Mouse (Mus musculus) heart, embryonic 12.5 days (tissue): ENCODE measurements around the gene Slc4a1ap. TPM values are rescaled to one million over a fixed set of nuclear protein-coding genes. Genes with fewer than 3 reads are reported as not detected.

ENCODE experiments used
- ATAC-seq: fragments of 200-750 bp; cut with Nextera tagmentation; 2 replicates; pipeline ENCODE4 v1.8.0; 2017; ENCODE audit warnings: moderate TSS enrichment, moderate library complexity; ENCODE audit not compliant: insufficient number of reproducible peaks, low FRiP score
- H3K27ac ChIP-seq: fragments of 300-500 bp; sonication (generic); 2 replicates; pipeline ENCODE4 v1.5.1; 2016; ENCODE audit warnings: mild to moderate bottlenecking, moderate library complexity; ENCODE audit not compliant: poor library complexity, severe bottlenecking
- H3K27me3 ChIP-seq: fragments of 300-500 bp; sonication (generic); replicated peaks from 2 replicates; pipeline ENCODE4 v1.6.1; 2016; ENCODE audit warnings: mild to moderate bottlenecking, moderate library complexity
- H3K36me3 ChIP-seq: fragments of 300-500 bp; sonication (generic); 2 replicates; pipeline ENCODE4 v1.6.1; 2016; ENCODE audit warnings: mild to moderate bottlenecking, moderate library complexity
- H3K4me1 ChIP-seq: fragments of 300-500 bp; sonication (generic); replicated peaks from 2 replicates; pipeline ENCODE4 v1.6.1; 2016; ENCODE audit warnings: mild to moderate bottlenecking
- H3K4me2 ChIP-seq: fragments of 300-500 bp; sonication (generic); 2 replicates; pipeline ENCODE4 v1.6.1; 2016; ENCODE audit warnings: mild to moderate bottlenecking, moderate library complexity
- H3K4me3 ChIP-seq: fragments of 300-500 bp; sonication (generic); 2 replicates; pipeline ENCODE4 v1.5.1; 2016; ENCODE audit warnings: mild to moderate bottlenecking
- H3K9ac ChIP-seq: fragments of 300-500 bp; sonication (generic); 2 replicates; pipeline ENCODE4 v1.6.1; 2016; ENCODE audit warnings: mild to moderate bottlenecking, moderate library complexity
- H3K9me3 ChIP-seq: fragments of 300-500 bp; sonication (generic); replicated peaks from 2 replicates; pipeline ENCODE4 v1.6.1; 2016; ENCODE audit warnings: mild to moderate bottlenecking, moderate library complexity
- WGBS: fragments of 180-500 bp; shearing (Covaris S2); methylation state at CpG from one replicate; pipeline ENCODE4 v1.1.7; 2016; 5-methylcytosine and 5-hydroxymethylcytosine counted together
- polyA plus RNA-seq: library from polyadenylated mRNA; unstranded; fragments of >200 nt; fragmentation: Nextera tagmentation; extraction: Ambion mirVana; gene quantifications from 2 replicates; pipeline ENCODE4 v1.2.1, GENCODE M21; 2016

Slc4a1ap gene
- polyA plus RNA-seq, result 24.3 and 24.8 TPM in 2 replicates

DNA sequence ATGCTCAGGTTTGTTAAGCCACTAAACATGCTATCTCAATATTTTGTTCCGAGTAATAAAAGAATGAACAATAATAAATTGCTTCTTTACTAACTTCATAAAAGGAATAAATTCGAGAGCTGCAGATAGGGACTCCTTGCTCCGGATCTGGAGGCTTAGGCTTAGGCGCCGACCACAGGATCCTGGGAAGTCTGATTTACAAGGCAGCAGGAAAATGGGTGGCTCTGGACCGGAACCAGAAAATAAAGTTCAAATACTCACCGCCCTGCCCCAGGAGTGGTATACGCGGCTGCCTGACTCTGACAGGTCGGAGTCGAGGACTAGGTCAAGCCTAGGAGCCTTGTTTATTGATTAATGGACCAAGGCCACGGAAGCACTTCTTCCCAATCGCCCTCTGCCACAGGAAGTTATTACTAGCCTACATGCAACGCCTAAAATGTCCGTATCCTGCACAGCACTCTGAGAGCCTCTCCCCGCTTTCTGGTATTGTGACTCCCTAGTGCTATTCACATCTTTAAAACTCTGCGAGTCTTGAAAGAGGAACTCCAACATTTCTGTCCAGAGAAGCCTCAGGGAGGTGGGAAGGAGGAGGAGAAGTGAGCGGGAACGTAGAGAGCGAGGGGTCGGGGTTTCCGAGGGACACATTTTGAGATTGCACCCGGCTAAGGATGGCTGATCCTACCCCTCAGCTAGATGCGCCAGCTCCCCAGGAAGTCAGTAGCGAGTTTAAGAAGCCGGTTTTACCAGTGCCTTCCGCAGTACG is at the start of gene Slc4a1ap:
Slc4a1ap (plus strand) TSS at position 642 of the 763 bp plus-strand sequence.
- Histone ChIP-seq H3K9me3 (no peaks in the 10 kb centered on the region), H3K4me2 (peak within 1 kb of the TSS; percentile 98), H3K4me3 (peak within 1 kb of the TSS; percentile 82), H3K36me3 (peaks cover 39% of the 10 kb centered on the region), H3K27me3 (no peaks in the 10 kb centered on the region), H3K9ac (peak within 1 kb of the TSS; percentile 84), H3K27ac (peak within 1 kb of the TSS; percentile 55; the same call in 1 of the 2 replicates), H3K4me1 (peaks cover 15% of the 10 kb centered on the region)
- under 1% methylated on average over 28 of the region's 28 CpGs for WGBS
- peak; percentile 81 for ATAC-seq

DNA sequence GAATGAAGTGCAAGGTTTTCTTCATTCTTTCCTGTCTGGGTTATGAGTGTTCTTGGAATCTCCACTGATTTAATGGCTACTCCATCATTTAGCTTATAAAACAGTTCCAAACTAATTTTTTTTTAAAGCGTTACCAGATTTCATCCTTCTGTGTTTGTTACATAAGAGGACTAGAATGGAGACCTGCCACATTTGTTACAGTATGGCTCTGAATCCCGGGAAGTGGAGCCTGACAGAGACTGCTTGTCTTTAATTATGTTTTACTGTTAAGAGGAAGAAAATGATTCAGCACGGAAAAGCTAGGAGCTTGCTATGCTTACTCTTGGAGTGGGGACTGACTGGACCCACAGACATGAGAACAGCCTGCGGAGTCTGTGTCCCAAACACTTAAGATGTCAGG is 46.3 kb upstream of the Slc4a1ap start:
- H3K9ac ChIP-seq, result no peak overlapping the region
- H3K27me3 ChIP-seq, result no peaks in the 10 kb centered on the region
- no peaks in the 10 kb centered on the region for H3K4me1 ChIP-seq
- H3K27ac ChIP-seq, result no peak overlapping the region
- H3K4me2 ChIP-seq, result no peak overlapping the region
- WGBS, result 88% methylated on average over 4 of the region's 4 CpGs
- ATAC-seq, result no peak
- H3K36me3 ChIP-seq, result peaks cover 75% of the 10 kb centered on the region
- H3K4me3 ChIP-seq, result no peak overlapping the region
- H3K9me3 ChIP-seq, result no peaks in the 10 kb centered on the region

DNA sequence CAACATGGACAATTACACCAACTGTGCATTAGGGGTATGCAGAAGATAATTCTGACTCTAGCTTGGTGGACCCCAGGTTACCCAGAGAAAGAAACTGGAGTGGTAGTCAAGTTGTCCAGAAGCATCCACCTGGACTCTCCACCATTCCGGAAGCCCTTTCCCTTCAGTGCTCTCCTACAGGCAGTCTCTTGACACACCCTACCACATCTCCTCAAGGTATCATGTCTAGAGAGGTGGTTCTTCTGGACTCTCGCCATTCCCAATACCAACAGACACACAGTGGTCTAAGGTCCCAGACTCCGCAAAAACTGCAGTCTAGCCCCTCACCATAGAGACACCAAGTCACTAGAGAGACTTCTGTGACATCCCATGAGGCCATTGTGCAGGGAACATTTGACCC is 41.4 kb upstream of the Slc4a1ap start, which contains the start of gene 4930548H24Rik:
4930548H24Rik (plus strand) TSS at position 301 of the 400 bp plus-strand sequence.
- H3K4me3 ChIP-seq, result no peak within 1 kb of the TSS
- 90% methylated on average over 3 of the region's 3 CpGs for WGBS
- ATAC-seq, result no peak

DNA sequence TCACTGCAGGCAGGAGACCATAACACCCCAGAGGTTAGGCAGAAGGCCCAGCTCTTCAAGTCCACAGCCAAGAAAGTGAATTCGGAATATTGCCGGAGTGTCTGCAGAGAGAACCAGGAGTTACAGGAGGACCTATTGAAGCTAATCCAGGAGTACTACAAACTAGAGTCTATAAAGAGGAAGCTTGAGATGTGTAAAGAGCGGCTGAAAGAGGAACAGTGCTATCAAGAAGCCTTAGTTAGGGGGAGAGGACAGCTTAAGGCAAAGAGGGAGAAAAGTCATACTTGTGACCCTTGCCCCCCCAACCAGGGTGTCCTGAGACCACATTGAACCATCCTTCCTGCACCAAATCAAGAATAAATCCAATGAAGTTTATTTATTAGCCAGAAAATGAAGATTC is 38.9 kb upstream of the Slc4a1ap start:
- ATAC-seq, result no peak
- Histone ChIP-seq H3K9ac (no peak overlapping the region), H3K4me1 (no peaks in the 10 kb centered on the region), H3K9me3 (peaks cover 4% of the 10 kb centered on the region; the same call in 1 of the 2 replicates), H3K36me3 (peaks cover 9% of the 10 kb centered on the region; the same call in 1 of the 2 replicates), H3K4me2 (no peak overlapping the region), H3K4me3 (no peak overlapping the region), H3K27ac (no peak overlapping the region), H3K27me3 (no peaks in the 10 kb centered on the region)
- 93% methylated on average over 3 of the region's 3 CpGs for WGBS

More for the DNA sequence above, 41.4 kb upstream of the Slc4a1ap start, which contains the start of gene 4930548H24Rik:
- no peaks in the 10 kb centered on the region for H3K4me1 ChIP-seq
- no peak within 1 kb of the TSS for H3K4me2 ChIP-seq
- no peak within 1 kb of the TSS for H3K27ac ChIP-seq
- peaks cover 30% of the 10 kb centered on the region for H3K36me3 ChIP-seq
- H3K9ac ChIP-seq, result no peak within 1 kb of the TSS
- H3K9me3 ChIP-seq, result no peaks in the 10 kb centered on the region
- H3K27me3 ChIP-seq, result no peaks in the 10 kb centered on the region

DNA sequence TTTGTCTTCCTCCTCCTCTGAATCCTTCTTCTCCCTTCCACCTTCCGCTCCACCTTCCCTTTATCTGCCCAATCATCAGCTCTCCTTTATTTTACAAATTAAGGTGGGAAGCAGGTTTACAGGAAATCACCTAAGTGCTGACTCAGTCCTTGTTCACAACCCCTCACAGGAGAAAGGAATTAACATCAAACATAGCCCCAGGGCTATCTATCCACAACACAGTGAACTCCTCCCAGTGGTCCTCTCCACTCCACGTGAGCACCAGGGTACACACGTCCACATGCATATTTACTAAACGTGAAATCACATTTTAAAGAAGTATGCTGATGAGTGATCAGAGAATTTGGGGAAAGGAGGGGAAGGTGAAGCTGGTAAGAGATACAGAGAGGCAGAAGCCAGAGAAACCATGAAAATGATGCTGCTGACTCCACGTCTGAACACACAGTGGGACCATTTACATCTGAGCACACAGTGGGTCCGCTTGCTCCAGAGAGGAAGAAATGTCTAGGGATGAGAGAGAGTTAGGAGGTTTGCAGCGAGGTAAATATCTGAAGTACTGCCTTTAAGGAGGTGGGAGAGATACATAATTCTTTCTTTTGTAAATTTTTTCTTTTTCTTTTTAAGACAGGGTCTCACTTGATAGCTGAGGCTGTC is 37.6 kb upstream of the Slc4a1ap start:
- no peak for ATAC-seq
- no peak overlapping the region for H3K9ac ChIP-seq
- peaks cover 4% of the 10 kb centered on the region; the same call in 1 of the 2 replicates for H3K36me3 ChIP-seq
- 60% methylated on average over 7 of the region's 7 CpGs for WGBS
- H3K27me3 ChIP-seq, result no peaks in the 10 kb centered on the region
- no peak overlapping the region for H3K27ac ChIP-seq
- H3K4me3 ChIP-seq, result no peak overlapping the region
- H3K4me1 ChIP-seq, result no peaks in the 10 kb centered on the region
- H3K4me2 ChIP-seq, result no peak overlapping the region
- H3K9me3 ChIP-seq, result peaks cover 4% of the 10 kb centered on the region; the same call in 1 of the 2 replicates

DNA sequence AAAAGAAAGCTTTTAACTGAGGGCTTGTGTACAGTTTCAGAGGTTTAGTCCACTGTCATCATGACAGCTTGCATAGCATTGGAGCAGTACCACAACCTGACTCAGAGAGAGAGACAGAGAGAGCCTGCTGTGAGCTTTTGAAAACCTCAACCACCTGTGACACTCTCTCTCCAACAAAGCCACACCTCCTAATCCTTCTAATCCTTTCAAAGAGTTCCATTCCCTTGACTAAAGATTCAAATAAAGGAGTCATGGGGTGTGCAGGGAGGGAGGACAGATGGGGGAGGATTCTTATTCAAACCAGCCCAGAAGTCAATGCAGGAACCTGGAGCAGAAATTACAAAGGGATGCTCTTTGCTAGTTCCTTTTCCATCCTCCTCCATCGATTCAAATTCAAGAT is 34.8 kb upstream of the Slc4a1ap start:
- no peak overlapping the region for H3K4me3 ChIP-seq
- peaks cover 10% of the 10 kb centered on the region for H3K4me1 ChIP-seq
- peaks cover 11% of the 10 kb centered on the region for H3K36me3 ChIP-seq
- no peak overlapping the region for H3K9ac ChIP-seq
- H3K27ac ChIP-seq, result no peak overlapping the region
- peaks cover 4% of the 10 kb centered on the region; the same call in 1 of the 2 replicates for H3K9me3 ChIP-seq
- no peaks in the 10 kb centered on the region for H3K27me3 ChIP-seq
- no peak for ATAC-seq
- H3K4me2 ChIP-seq, result no peak overlapping the region
- 61% methylated on average over 1 of the region's 1 CpGs for WGBS

DNA sequence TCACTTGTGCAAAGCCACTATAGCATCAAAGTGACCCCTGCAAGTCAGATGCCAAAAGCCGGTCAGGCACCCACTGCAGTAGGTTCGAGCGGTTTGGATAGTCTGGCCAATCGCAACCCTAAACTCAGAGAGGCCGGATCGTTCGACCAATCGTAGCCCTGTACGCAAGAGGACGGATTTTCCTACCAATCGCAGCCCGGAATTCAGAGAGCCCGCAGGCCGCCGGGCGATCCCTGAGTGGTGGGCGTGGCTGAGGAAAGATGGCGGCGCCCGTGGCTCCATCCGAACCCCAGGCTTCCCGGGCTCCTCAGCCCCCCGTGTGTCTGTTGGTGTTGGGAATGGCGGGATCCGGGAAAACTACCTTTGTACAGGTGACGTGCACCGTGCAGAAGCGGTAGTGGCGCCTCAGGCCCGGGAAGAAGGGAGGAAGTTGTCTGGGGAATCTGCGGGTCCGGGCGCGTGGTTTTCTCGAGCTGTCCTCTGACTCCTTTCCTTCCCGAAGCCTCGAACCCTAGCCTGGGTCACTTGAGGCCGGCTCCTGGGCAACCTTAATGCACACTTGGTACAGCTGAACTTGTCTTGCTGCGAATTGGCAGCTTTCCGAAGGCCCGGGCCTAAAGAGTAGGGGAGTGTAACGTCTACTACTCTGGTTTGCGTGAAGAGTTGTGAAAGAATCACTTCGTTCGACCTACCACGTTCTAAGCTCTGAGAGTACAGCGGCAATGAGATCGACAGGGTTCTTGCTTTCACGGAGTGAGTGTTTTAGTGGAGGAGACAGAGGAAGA is 32.1 kb upstream of the Slc4a1ap start, which contains the start of gene Gpn1:
Gpn1 (plus strand) TSS at position 229 of the 785 bp plus-strand sequence.
- Histone ChIP-seq H3K27me3 (no peaks in the 10 kb centered on the region), H3K36me3 (peaks cover 33% of the 10 kb centered on the region), H3K4me1 (peaks cover 10% of the 10 kb centered on the region), H3K4me2 (peak within 1 kb of the TSS; percentile 88), H3K27ac (no peak within 1 kb of the TSS), H3K4me3 (peak within 1 kb of the TSS; percentile 82), H3K9ac (peak within 1 kb of the TSS; percentile 86), H3K9me3 (peaks cover 4% of the 10 kb centered on the region; the same call in 1 of the 2 replicates)
- WGBS, result under 1% methylated on average over 49 of the region's 49 CpGs
- peak; percentile 98 for ATAC-seq

DNA sequence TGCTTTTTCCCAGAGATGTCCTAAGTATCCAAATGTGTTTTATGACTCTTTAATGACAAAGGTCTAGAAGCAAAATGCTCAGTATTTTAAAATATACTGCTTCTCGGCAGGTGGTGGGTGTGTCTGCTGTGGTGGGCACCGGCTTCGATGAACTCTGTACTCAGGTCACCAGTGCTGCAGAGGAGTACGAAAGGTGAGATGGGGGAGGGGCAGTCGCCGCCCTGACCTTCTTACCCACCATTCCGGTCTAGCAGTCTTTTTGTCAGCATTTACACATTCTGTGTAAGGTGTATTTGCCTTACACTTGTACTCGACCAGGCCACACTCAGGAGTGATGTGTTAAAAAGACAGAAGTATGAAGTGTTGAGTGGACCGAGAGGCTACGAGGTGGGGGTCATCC is 22.0 kb upstream of the Slc4a1ap start:
- no peak overlapping the region for H3K9ac ChIP-seq
- H3K9me3 ChIP-seq, result no peaks in the 10 kb centered on the region
- no peak for ATAC-seq
- H3K4me1 ChIP-seq, result peaks cover 7% of the 10 kb centered on the region
- no peaks in the 10 kb centered on the region for H3K27me3 ChIP-seq
- no peak overlapping the region for H3K4me3 ChIP-seq
- no peak overlapping the region for H3K27ac ChIP-seq
- H3K36me3 ChIP-seq, result peaks cover 82% of the 10 kb centered on the region
- H3K4me2 ChIP-seq, result no peak overlapping the region
- WGBS, result 89% methylated on average over 10 of the region's 10 CpGs

DNA sequence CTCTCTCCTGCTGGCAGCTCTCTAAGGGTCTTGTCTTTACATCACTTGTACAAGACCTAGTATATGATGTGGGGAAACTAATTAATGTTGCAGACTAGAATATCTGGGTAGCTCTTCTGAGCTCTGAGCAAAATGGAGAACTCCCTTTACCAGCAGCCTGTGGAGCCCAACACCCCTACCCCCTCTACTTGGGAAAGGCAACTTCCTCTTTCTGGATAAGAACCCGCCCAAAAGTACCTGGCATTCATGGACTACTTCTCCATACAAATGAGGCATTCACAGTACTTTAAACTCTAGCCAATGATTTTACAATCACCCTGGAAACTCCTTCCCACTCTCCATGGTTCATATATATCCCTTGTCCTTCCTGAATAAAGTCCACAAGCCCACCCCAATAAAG is 14.3 kb upstream of the Slc4a1ap start:
- H3K36me3 ChIP-seq, result peaks cover 92% of the 10 kb centered on the region
- ATAC-seq, result no peak
- no peaks in the 10 kb centered on the region for H3K9me3 ChIP-seq
- H3K9ac ChIP-seq, result no peak overlapping the region
- H3K4me2 ChIP-seq, result no peak overlapping the region
- no peak overlapping the region for H3K4me3 ChIP-seq
- no peaks in the 10 kb centered on the region for H3K4me1 ChIP-seq
- no peaks in the 10 kb centered on the region for H3K27me3 ChIP-seq
- H3K27ac ChIP-seq, result no peak overlapping the region
- WGBS, result 69% methylated on average over 1 of the region's 1 CpGs

DNA sequence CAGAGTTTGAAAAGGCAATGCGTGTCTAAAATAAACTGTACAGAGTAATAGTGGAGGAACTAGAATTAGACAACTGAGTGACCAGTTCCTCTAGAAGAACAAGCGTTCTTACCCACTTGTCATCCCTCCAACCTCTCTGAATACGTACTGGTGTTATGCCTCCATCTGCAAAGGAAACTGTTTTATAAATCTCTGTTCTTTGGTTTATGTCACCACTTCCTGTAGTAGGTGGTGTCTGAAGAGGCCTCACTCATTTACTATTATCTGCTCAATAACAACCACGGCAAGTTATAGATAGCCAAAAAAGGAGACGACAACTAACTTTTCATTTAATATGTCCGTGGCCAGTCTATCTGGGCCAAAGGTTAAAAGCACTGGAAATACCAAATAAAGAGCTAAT is 6.2 kb upstream of the Slc4a1ap start:
- no peak overlapping the region for H3K4me3 ChIP-seq
- H3K9me3 ChIP-seq, result no peaks in the 10 kb centered on the region
- H3K36me3 ChIP-seq, result peaks cover 71% of the 10 kb centered on the region
- WGBS, result 86% methylated on average over 6 of the region's 6 CpGs
- H3K4me1 ChIP-seq, result peaks cover 2% of the 10 kb centered on the region
- no peak for ATAC-seq
- H3K27me3 ChIP-seq, result no peaks in the 10 kb centered on the region
- H3K4me2 ChIP-seq, result no peak overlapping the region
- H3K27ac ChIP-seq, result no peak overlapping the region
- no peak overlapping the region for H3K9ac ChIP-seq
